In genomic region chr2:37908721-37909506, GRCm38 (mm10) we compare ENCODE assay signal across 11 mouse cellular contexts.
DNase-seq lines count a peak whose midpoint lies in the region; ATAC-seq lines count a peak whose summit lies in the region.
"Had no signal": no experiment of that assay in that cellular context is flagged by ENCODE, and none has a peak within 500 bp of the region (broad histone marks: within the 10 kb centered on the region; RNA-seq: fewer than 3 reads in every experiment).

No protein-coding gene starts in this region.

- no peak overlapping the region for H3K4me2 ChIP-seq in neural tube, embryonic 11.5 days (ENCODE audit: low read depth)
- no peak overlapping the region for H3K4me2 ChIP-seq in hindbrain, embryonic 12.5 days (replicated peaks)
- no peak overlapping the region for H3K4me2 ChIP-seq in midbrain, embryonic 12.5 days (replicated peaks)
- H3K4me2 ChIP-seq in kidney, embryonic 14.5 days (replicated peaks; ENCODE audit: low read depth, low read length), result no peak overlapping the region

- no peak for DNase-seq in neural tube, embryonic 11.5 days (ENCODE audit: low spot score)
- no peak for DNase-seq in neural tube, embryonic 10.5 days (ENCODE audit: extremely low spot score, low spot score)
- DNase-seq in spleen, adult 18-20 months, result no peak
- no peak for DNase-seq in lung, adult 18-20 months
- DNase-seq in thymus, postnatal 25 days, result no peak
- DNase-seq: cerebellum, postnatal 36 days had no signal

- H3K4me1 ChIP-seq in neural tube, embryonic 11.5 days (ENCODE audit: control insufficient read depth, insufficient read depth, low read length), result no peaks in the 10 kb centered on the region
- peaks cover 10% of the 10 kb centered on the region for H3K4me1 ChIP-seq in hindbrain, embryonic 12.5 days
- peaks cover 11% of the 10 kb centered on the region for H3K4me1 ChIP-seq in midbrain, embryonic 12.5 days
- no peaks in the 10 kb centered on the region for H3K4me1 ChIP-seq in kidney, embryonic 14.5 days (ENCODE audit: control insufficient read depth, insufficient read depth, low read length)

- WGBS in neural tube, embryonic 11.5 days, result 40% methylated on average over 5 of the region's 5 CpGs
- 44% methylated on average over 5 of the region's 5 CpGs for WGBS in hindbrain, embryonic 12.5 days
- 53% methylated on average over 5 of the region's 5 CpGs for WGBS in midbrain, embryonic 12.5 days
- 59% methylated on average over 5 of the region's 5 CpGs for WGBS in kidney, embryonic 14.5 days

- ATAC-seq in neural tube, embryonic 11.5 days (ENCODE audit: insufficient read depth, low FRiP score, low TSS enrichment), result peak; percentile 58; the same call in 1 of the 2 replicates
- peak; percentile 52; the same call in 1 of the 2 replicates for ATAC-seq in hindbrain, embryonic 12.5 days (ENCODE audit: low FRiP score)
- ATAC-seq in midbrain, embryonic 12.5 days (ENCODE audit: low FRiP score, low read depth), result peak; percentile 68
- ATAC-seq in kidney, embryonic 14.5 days (ENCODE audit: low FRiP score, low TSS enrichment), result no peak
- ATAC-seq: intestine, postnatal 0 days had no signal

- no peaks in the 10 kb centered on the region for H3K27me3 ChIP-seq in neural tube, embryonic 11.5 days (ENCODE audit: control insufficient read depth, insufficient read depth, low read length)
- no peaks in the 10 kb centered on the region for H3K27me3 ChIP-seq in hindbrain, embryonic 12.5 days
- H3K27me3 ChIP-seq in midbrain, embryonic 12.5 days, result no peaks in the 10 kb centered on the region
- H3K27me3 ChIP-seq in kidney, embryonic 14.5 days (ENCODE audit: control insufficient read depth, insufficient read depth, low read length), result no peaks in the 10 kb centered on the region
- H3K27me3 ChIP-seq: CH12.LX had no signal

- H3K9me3 ChIP-seq in neural tube, embryonic 11.5 days (ENCODE audit: control insufficient read depth, low read length), result no peaks in the 10 kb centered on the region
- no peaks in the 10 kb centered on the region for H3K9me3 ChIP-seq in hindbrain, embryonic 12.5 days (replicated peaks)
- no peaks in the 10 kb centered on the region for H3K9me3 ChIP-seq in midbrain, embryonic 12.5 days
- no peaks in the 10 kb centered on the region for H3K9me3 ChIP-seq in kidney, embryonic 14.5 days (ENCODE audit: control insufficient read depth, low read length)

- H3K36me3 ChIP-seq in neural tube, embryonic 11.5 days (ENCODE audit: control insufficient read depth, insufficient read depth, low read length), result no peaks in the 10 kb centered on the region
- no peaks in the 10 kb centered on the region for H3K36me3 ChIP-seq in hindbrain, embryonic 12.5 days
- H3K36me3 ChIP-seq in midbrain, embryonic 12.5 days, result no peaks in the 10 kb centered on the region
- H3K36me3 ChIP-seq in kidney, embryonic 14.5 days (ENCODE audit: control insufficient read depth, insufficient read depth, low read length), result no peaks in the 10 kb centered on the region

- no peak overlapping the region for H3K9ac ChIP-seq in neural tube, embryonic 11.5 days (ENCODE audit: low read length)
- no peak overlapping the region for H3K9ac ChIP-seq in hindbrain, embryonic 12.5 days
- no peak overlapping the region for H3K9ac ChIP-seq in midbrain, embryonic 12.5 days (replicated peaks)
- H3K9ac ChIP-seq in kidney, embryonic 14.5 days (ENCODE audit: low read depth, low read length), result no peak overlapping the region

- no peak overlapping the region for H3K4me3 ChIP-seq in neural tube, embryonic 11.5 days (ENCODE audit: low read depth, low read length)
- H3K4me3 ChIP-seq in hindbrain, embryonic 12.5 days, result no peak overlapping the region
- no peak overlapping the region for H3K4me3 ChIP-seq in midbrain, embryonic 12.5 days
- no peak overlapping the region for H3K4me3 ChIP-seq in kidney, embryonic 14.5 days (ENCODE audit: low read length)

- no peak overlapping the region for H3K27ac ChIP-seq in neural tube, embryonic 11.5 days (ENCODE audit: low read depth, low read length)
- H3K27ac ChIP-seq in hindbrain, embryonic 12.5 days, result no peak overlapping the region
- H3K27ac ChIP-seq in midbrain, embryonic 12.5 days (replicated peaks), result no peak overlapping the region
- H3K27ac ChIP-seq in kidney, embryonic 14.5 days (ENCODE audit: low read depth, low read length), result no peak overlapping the region
